16 mouse cellular contexts compared by ENCODE assay signal in genomic region chr5:102001026-102001425, GRCm38 (mm10).
A peak's percentile ranks its signal among the peaks of the same experiment; 100 is the strongest.
DNase-seq lines count a peak whose midpoint lies in the region; ATAC-seq and TF ChIP-seq lines count a peak whose summit lies in the region.
"Had no signal": no experiment of that assay in that cellular context is flagged by ENCODE, and none has a peak within 500 bp of the region (broad histone marks: within the 10 kb centered on the region; RNA-seq: fewer than 3 reads in every experiment).

No protein-coding gene starts in this region.

- whole genome bisulfite sequencing in forebrain, postnatal 0 days: 74% methylated on average over 8 of the region's 8 CpGs
- WGBS in forebrain, embryonic 13.5 days: 88% methylated on average over 8 of the region's 8 CpGs
- 78% methylated on average over 8 of the region's 8 CpGs for WGBS in kidney, postnatal 0 days
- 86% methylated on average over 8 of the region's 8 CpGs for WGBS in kidney, embryonic 14.5 days

- no peak for TF ChIP-seq POLR2A in bone marrow macrophage, adult 2 months (IDR thresholded peaks at IDR 0.05; ENCODE audit: borderline replicate concordance, low read depth, low read length)

- H3K4me3 ChIP-seq in forebrain, postnatal 0 days (ENCODE audit: low read depth, low read length): no peak overlapping the region
- H3K4me3 ChIP-seq in forebrain, embryonic 13.5 days: no peak overlapping the region
- no peak overlapping the region for H3K4me3 ChIP-seq in kidney, postnatal 0 days (replicated peaks; ENCODE audit: low read depth, low read length)
- H3K4me3 ChIP-seq in kidney, embryonic 14.5 days (ENCODE audit: low read length): no peak overlapping the region
- H3K4me3 ChIP-seq in E14TG2a.4 (replicated peaks; ENCODE audit: low read length): no peak overlapping the region
- H3K4me3 ChIP-seq in bone marrow macrophage, adult 2 months (ENCODE audit: insufficient read depth, low read length): no peak overlapping the region
- H3K4me3 ChIP-seq: embryonic facial prominence, embryonic 10.5 days; intestine, embryonic 15.5 days; limb, embryonic 15.5 days; midbrain, embryonic 15.5 days had no signal

- no peaks in the 10 kb centered on the region for H3K9me3 ChIP-seq in forebrain, postnatal 0 days (ENCODE audit: low read length)
- H3K9me3 ChIP-seq in forebrain, embryonic 13.5 days (replicated peaks): no peaks in the 10 kb centered on the region
- no peaks in the 10 kb centered on the region for H3K9me3 ChIP-seq in kidney, postnatal 0 days (replicated peaks; ENCODE audit: low read length)
- H3K9me3 ChIP-seq in kidney, embryonic 14.5 days (ENCODE audit: control insufficient read depth, low read length): no peaks in the 10 kb centered on the region
- H3K9me3 ChIP-seq in E14TG2a.4 (ENCODE audit: low read length): no peaks in the 10 kb centered on the region
- H3K9me3 ChIP-seq: embryonic facial prominence, embryonic 10.5 days; intestine, embryonic 15.5 days; limb, embryonic 15.5 days; midbrain, embryonic 15.5 days had no signal

- no peak overlapping the region for H3K4me2 ChIP-seq in forebrain, postnatal 0 days (ENCODE audit: low read depth)
- no peak overlapping the region for H3K4me2 ChIP-seq in forebrain, embryonic 13.5 days
- no peak overlapping the region for H3K4me2 ChIP-seq in kidney, postnatal 0 days (ENCODE audit: low read length)
- no peak overlapping the region for H3K4me2 ChIP-seq in kidney, embryonic 14.5 days (replicated peaks; ENCODE audit: low read depth, low read length)
- H3K4me2 ChIP-seq: intestine, embryonic 15.5 days; limb, embryonic 15.5 days; midbrain, embryonic 15.5 days had no signal

- H3K9ac ChIP-seq in forebrain, postnatal 0 days: no peak overlapping the region
- no peak overlapping the region for H3K9ac ChIP-seq in forebrain, embryonic 13.5 days
- H3K9ac ChIP-seq in kidney, postnatal 0 days (ENCODE audit: low read depth, low read length): no peak overlapping the region
- H3K9ac ChIP-seq in kidney, embryonic 14.5 days (ENCODE audit: low read depth, low read length): no peak overlapping the region
- H3K9ac ChIP-seq: intestine, embryonic 15.5 days; limb, embryonic 15.5 days; midbrain, embryonic 15.5 days had no signal

- no peak overlapping the region for H3K27ac ChIP-seq in forebrain, postnatal 0 days (ENCODE audit: low read depth, low read length)
- H3K27ac ChIP-seq in forebrain, embryonic 13.5 days: no peak overlapping the region
- no peak overlapping the region for H3K27ac ChIP-seq in kidney, postnatal 0 days
- no peak overlapping the region for H3K27ac ChIP-seq in kidney, embryonic 14.5 days (ENCODE audit: low read depth, low read length)
- peak overlapping the region; percentile 27; the same call in 1 of the 2 replicates for H3K27ac ChIP-seq in bone marrow macrophage, adult 2 months (ENCODE audit: insufficient read depth, low read depth, low read length)
- H3K27ac ChIP-seq: embryonic facial prominence, embryonic 10.5 days; intestine, embryonic 15.5 days; limb, embryonic 15.5 days; midbrain, embryonic 15.5 days had no signal

- no peaks in the 10 kb centered on the region for H3K4me1 ChIP-seq in forebrain, postnatal 0 days (ENCODE audit: insufficient read depth)
- 0 out of 2 replicates have a peak, but pooled peaks cover 4% of the 10 kb centered on the region for H3K4me1 ChIP-seq in forebrain, embryonic 13.5 days
- H3K4me1 ChIP-seq in kidney, postnatal 0 days (replicated peaks; ENCODE audit: insufficient read depth, low read length): no peaks in the 10 kb centered on the region; the same call in 1 of the 2 replicates
- peaks cover 10% of the 10 kb centered on the region; the same call in 1 of the 2 replicates for H3K4me1 ChIP-seq in kidney, embryonic 14.5 days (ENCODE audit: control insufficient read depth, insufficient read depth, low read length)
- H3K4me1 ChIP-seq in E14TG2a.4 (replicated peaks; ENCODE audit: low read depth, low read length): peaks cover 34% of the 10 kb centered on the region
- peaks cover 62% of the 10 kb centered on the region for H3K4me1 ChIP-seq in bone marrow macrophage, adult 2 months (ENCODE audit: control insufficient read depth, insufficient read depth, low read length)

- no peaks in the 10 kb centered on the region for H3K36me3 ChIP-seq in forebrain, postnatal 0 days (ENCODE audit: insufficient read depth)
- H3K36me3 ChIP-seq in forebrain, embryonic 13.5 days (ENCODE audit: poor library complexity, severe bottlenecking): 0 out of 2 replicates have a peak, but pooled peaks cover 6% of the 10 kb centered on the region
- H3K36me3 ChIP-seq in kidney, postnatal 0 days (ENCODE audit: insufficient read depth, low read length): no peaks in the 10 kb centered on the region
- H3K36me3 ChIP-seq in kidney, embryonic 14.5 days (ENCODE audit: control insufficient read depth, insufficient read depth, low read length): peaks cover 2% of the 10 kb centered on the region; the same call in 1 of the 2 replicates
- H3K36me3 ChIP-seq in E14TG2a.4 (ENCODE audit: insufficient read depth, low read length): no peaks in the 10 kb centered on the region
- H3K36me3 ChIP-seq: G1E; intestine, embryonic 15.5 days; midbrain, embryonic 15.5 days had no signal

- no peaks in the 10 kb centered on the region for H3K27me3 ChIP-seq in forebrain, postnatal 0 days (ENCODE audit: insufficient read depth, low read length)
- no peaks in the 10 kb centered on the region for H3K27me3 ChIP-seq in forebrain, embryonic 13.5 days
- H3K27me3 ChIP-seq in kidney, postnatal 0 days (ENCODE audit: insufficient read depth, low read length): no peaks in the 10 kb centered on the region
- no peaks in the 10 kb centered on the region for H3K27me3 ChIP-seq in kidney, embryonic 14.5 days (ENCODE audit: control insufficient read depth, insufficient read depth, low read length)
- H3K27me3 ChIP-seq in E14TG2a.4 (ENCODE audit: insufficient read depth, low read length): no peaks in the 10 kb centered on the region
- H3K27me3 ChIP-seq: intestine, embryonic 15.5 days; limb, embryonic 15.5 days; midbrain, embryonic 15.5 days had no signal

- TF ChIP-seq CTCF in forebrain, postnatal 0 days (IDR thresholded peaks at IDR 0.05; ENCODE audit: low read depth): peak; percentile 18
- TF ChIP-seq CTCF in kidney, postnatal 0 days (IDR thresholded peaks at IDR 0.05; ENCODE audit: low read depth): peak; percentile 8; the same call in 1 of the 2 replicates
- TF ChIP-seq CTCF in E14TG2a.4 (conservative IDR thresholded peaks at IDR 0.05; ENCODE audit: low read length): 0 out of 2 replicates have a peak, but pooled peaks have one; percentile 5
- 0 out of 2 replicates have a peak, but pooled peaks have one; percentile 7 for TF ChIP-seq CTCF in bone marrow macrophage, adult 2 months (IDR thresholded peaks at IDR 0.05; ENCODE audit: low read depth, low read length)

- DNase-seq in forebrain, postnatal 0 days: no peak
- no peak for DNase-seq in kidney, postnatal 0 days (ENCODE audit: low spot score)
- DNase-seq in urinary bladder, adult 18-20 months (ENCODE audit: low spot score in 2 of 2): no peak
- DNase-seq: heart, adult 18-20 months; retina, postnatal 1 day; thymus, adult 18-20 months had no signal

- no peak for ATAC-seq in forebrain, postnatal 0 days
- no peak for ATAC-seq in forebrain, embryonic 13.5 days
- no peak for ATAC-seq in kidney, postnatal 0 days (replicated peaks; ENCODE audit: low FRiP score, low read depth)
- ATAC-seq in kidney, embryonic 14.5 days (ENCODE audit: low FRiP score, low TSS enrichment): no peak
- ATAC-seq: forebrain, embryonic 14.5 days; intestine, embryonic 15.5 days; midbrain, embryonic 15.5 days had no signal
